Mouse (Mus musculus) hindbrain, embryonic 14.5 days (tissue): ENCODE results near the gene Ccdc148. TPM values are rescaled to one million over a fixed set of nuclear protein-coding genes. Genes with fewer than 3 reads are reported as not detected.

Experiments
- ATAC-seq: fragments of 200-750 bp; cut with Nextera tagmentation; 2 replicates; pipeline ENCODE4 v1.8.0; 2017; ENCODE audit warnings: moderate number of reproducible peaks, mild to moderate bottlenecking, moderate TSS enrichment, moderate library complexity; ENCODE audit not compliant: low FRiP score
- DNase-seq: peaks from one replicate; pipeline ENCODE4 v3.0.0-alpha.2; 2015; ENCODE audit warnings: low spot score
- H3K27ac ChIP-seq: fragments of 300-500 bp; sonication (generic); 2 replicates; pipeline ENCODE4 v1.5.1; 2014; ENCODE audit warnings: mild to moderate bottlenecking, moderate library complexity
- H3K27me3 ChIP-seq: fragments of 300-500 bp; sonication (generic); 2 replicates; pipeline ENCODE4 v1.6.1; 2014; ENCODE audit warnings: mild to moderate bottlenecking, low read length, mixed read lengths; ENCODE audit not compliant: control insufficient read depth, insufficient read depth
- H3K36me3 ChIP-seq: fragments of 300-500 bp; sonication (generic); replicated peaks from 2 replicates; pipeline ENCODE4 v1.6.1; 2014; ENCODE audit not compliant: control insufficient read depth, insufficient read depth
- H3K4me1 ChIP-seq: fragments of 300-500 bp; sonication (generic); replicated peaks from 2 replicates; pipeline ENCODE4 v1.6.1; 2014; ENCODE audit warnings: antibody characterized with exemption, low read length, mixed read lengths; ENCODE audit not compliant: control insufficient read depth, insufficient read depth
- H3K4me2 ChIP-seq: fragments of 300-500 bp; sonication (generic); replicated peaks from 2 replicates; pipeline ENCODE4 v1.6.1; 2014; ENCODE audit warnings: mild to moderate bottlenecking, moderate library complexity
- H3K4me3 ChIP-seq: fragments of 300-500 bp; sonication (generic); replicated peaks from 2 replicates; pipeline ENCODE4 v1.5.1; 2014; ENCODE audit warnings: mild to moderate bottlenecking, low read length
- H3K9ac ChIP-seq: fragments of 300-500 bp; sonication (generic); 2 replicates; pipeline ENCODE4 v1.6.1; 2014
- H3K9me3 ChIP-seq: fragments of 300-500 bp; sonication (generic); 2 replicates; pipeline ENCODE4 v1.6.1; 2016; ENCODE audit warnings: low read length; ENCODE audit not compliant: control insufficient read depth
- WGBS: fragments of 180-500 bp; shearing (Covaris S2); extraction: QIAGEN DNeasy Blood & Tissue Kit; methylation state at CpG from one replicate; pipeline ENCODE4 v1.1.7; 2014; 5-methylcytosine and 5-hydroxymethylcytosine counted together
- polyA plus RNA-seq: library from polyadenylated mRNA; unstranded; fragments of >200 nt; fragmentation: Nextera tagmentation; extraction: Ambion mirVana; gene quantifications from 2 replicates; pipeline ENCODE4 v1.2.1, GENCODE M21; 2014

Gene Ccdc148
- polyA plus RNA-seq, 1 experiment from 2014 or later, result 3.4 TPM

DNA sequence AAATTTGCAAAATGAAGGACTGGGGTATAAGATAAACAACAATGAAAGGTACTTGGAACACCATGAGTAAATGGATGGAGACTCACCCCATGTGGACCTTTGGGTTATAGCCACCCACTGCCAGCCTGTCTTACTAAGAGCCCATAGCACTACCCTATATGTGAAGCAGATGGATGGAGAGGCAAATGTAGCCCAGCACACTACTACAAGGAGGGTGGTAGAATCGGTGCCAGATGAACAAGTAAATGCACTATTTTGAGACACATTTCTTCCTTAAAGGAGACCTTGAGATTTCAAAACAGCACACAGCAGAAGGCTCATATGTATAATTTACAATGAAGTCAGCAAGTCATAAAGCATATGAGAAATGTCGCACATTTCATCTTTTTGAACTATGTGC, 234.9 kb downstream of the Ccdc148 start:
- Histone ChIP-seq H3K36me3 (no peaks in the 10 kb centered on the region), H3K27ac (no peak overlapping the region), H3K9ac (no peak overlapping the region), H3K4me2 (no peak overlapping the region), H3K27me3 (no peaks in the 10 kb centered on the region), H3K9me3 (no peaks in the 10 kb centered on the region), H3K4me3 (no peak overlapping the region), H3K4me1 (no peaks in the 10 kb centered on the region)
- WGBS, result 95% methylated on average over 2 of the region's 2 CpGs
- DNase-seq, result no peak
- ATAC-seq, result no peak

DNA sequence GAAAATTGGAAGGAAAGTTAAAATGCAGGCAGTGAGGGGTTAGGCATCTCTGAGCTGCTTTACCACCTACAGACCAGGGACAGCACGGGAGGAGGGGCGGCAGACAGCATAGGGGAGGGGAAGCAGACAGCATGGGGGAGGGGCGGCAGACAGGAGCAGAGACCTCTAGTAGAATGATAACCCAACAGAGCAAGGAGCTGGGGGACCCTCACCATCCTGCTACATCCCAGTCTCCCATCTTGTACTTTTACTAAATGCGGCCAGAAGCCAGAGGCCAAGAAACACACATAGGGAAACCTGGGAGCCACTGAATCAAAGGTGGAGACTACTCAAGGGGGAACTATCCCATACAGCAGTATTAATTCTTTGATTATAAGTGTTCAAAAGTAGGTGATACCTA, 242.1 kb downstream of the Ccdc148 start:
- H3K9me3 ChIP-seq, result no peaks in the 10 kb centered on the region
- H3K4me1 ChIP-seq, result no peaks in the 10 kb centered on the region
- WGBS, result 51% methylated on average over 4 of the region's 4 CpGs
- H3K9ac ChIP-seq, result no peak overlapping the region
- H3K4me3 ChIP-seq, result no peak overlapping the region
- no peak for ATAC-seq
- no peak overlapping the region for H3K27ac ChIP-seq
- no peak for DNase-seq
- no peaks in the 10 kb centered on the region for H3K36me3 ChIP-seq
- H3K27me3 ChIP-seq, result no peaks in the 10 kb centered on the region
- no peak overlapping the region for H3K4me2 ChIP-seq

DNA sequence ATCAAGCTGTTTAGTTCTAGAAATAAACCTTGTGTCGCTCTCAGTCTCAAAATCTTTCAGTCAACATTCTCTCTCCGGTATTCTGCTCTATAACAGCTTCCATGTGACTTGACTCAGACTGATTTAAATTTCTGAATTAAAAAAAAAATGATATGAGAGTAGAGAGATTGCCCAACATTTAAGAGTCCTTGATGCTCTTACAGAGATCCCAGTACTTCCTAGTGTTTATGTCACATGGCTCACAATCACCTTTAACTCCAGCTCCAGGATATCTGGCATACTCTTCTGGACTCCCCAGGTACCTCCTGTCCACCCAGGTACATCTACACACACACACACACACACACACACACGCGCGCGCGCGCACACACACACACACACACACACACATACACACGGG, 248.1 kb downstream of the Ccdc148 start:
- DNase-seq, result no peak
- H3K4me3 ChIP-seq, result no peak overlapping the region
- WGBS, result 95% methylated on average over 9 of the region's 9 CpGs

DNA sequence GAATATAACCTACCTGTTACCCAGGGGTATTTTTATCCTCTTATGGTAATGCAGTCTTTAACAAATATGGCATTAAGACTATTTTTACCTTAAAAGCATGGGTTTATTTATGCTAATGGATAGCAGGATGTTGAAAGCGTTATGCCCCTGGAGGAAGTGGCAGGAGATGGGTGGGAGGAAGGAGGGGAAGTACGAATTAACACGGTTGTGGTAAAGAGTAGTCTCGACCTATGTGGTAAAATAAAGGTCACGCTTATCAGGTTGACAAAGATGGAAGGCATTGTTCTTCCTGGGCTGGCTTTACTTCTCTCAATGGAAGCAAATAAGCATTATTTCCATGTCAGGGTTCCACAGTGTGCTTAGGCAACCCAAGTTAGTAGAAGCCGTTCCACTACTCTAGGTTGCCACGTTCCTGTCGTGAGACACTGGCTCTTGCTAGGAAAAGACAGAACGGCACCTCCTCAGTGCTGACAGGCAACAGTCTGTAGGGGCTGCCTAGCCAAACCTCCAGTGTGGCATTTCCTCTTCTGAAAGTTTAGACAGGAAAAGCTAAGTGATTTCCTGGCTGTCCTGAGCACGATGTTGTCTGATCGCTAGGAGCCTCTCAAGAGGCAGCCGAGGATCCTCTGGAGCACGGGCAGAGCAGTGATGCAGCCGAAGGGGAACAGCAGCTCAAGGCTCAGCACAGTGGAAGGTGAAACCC, 253.5 kb downstream of the Ccdc148 start:
- H3K4me3 ChIP-seq, result no peak overlapping the region
- ATAC-seq (no peak), DNase-seq (peak; percentile 35)
- H3K4me1 ChIP-seq, result peaks cover 6% of the 10 kb centered on the region; the same call in 1 of the 2 replicates
- H3K4me2 ChIP-seq, result peak overlapping the region; percentile 32
- H3K9ac ChIP-seq, result no peak overlapping the region
- no peaks in the 10 kb centered on the region for H3K36me3 ChIP-seq
- no peak overlapping the region for H3K27ac ChIP-seq
- H3K27me3 ChIP-seq, result 0 out of 2 replicates have a peak, but pooled peaks cover 3% of the 10 kb centered on the region
- WGBS, result 31% methylated on average over 14 of the region's 14 CpGs
- H3K9me3 ChIP-seq, result no peaks in the 10 kb centered on the region

More for the DNA sequence above, 248.1 kb downstream of the Ccdc148 start:
- no peaks in the 10 kb centered on the region for H3K27me3 ChIP-seq
- ATAC-seq, result no peak
- no peak overlapping the region for H3K4me2 ChIP-seq
- no peak overlapping the region for H3K9ac ChIP-seq
- no peaks in the 10 kb centered on the region for H3K4me1 ChIP-seq
- H3K27ac ChIP-seq, result no peak overlapping the region
- H3K36me3 ChIP-seq, result no peaks in the 10 kb centered on the region
- no peaks in the 10 kb centered on the region for H3K9me3 ChIP-seq

GRCm38 (mm10) chr2:58905057-58905456, 255.4 kb downstream of the Ccdc148 start:
- H3K27ac ChIP-seq, result no peak overlapping the region

GRCm38 (mm10) chr2:58879876-58880275, 280.6 kb downstream of the Ccdc148 start:
- no peak overlapping the region for H3K9ac ChIP-seq
- no peaks in the 10 kb centered on the region for H3K4me1 ChIP-seq
- no peak overlapping the region for H3K4me3 ChIP-seq
- H3K9me3 ChIP-seq, result no peaks in the 10 kb centered on the region
- no peak overlapping the region for H3K4me2 ChIP-seq
- ATAC-seq (no peak), DNase-seq (no peak)
- no peak overlapping the region for H3K27ac ChIP-seq
- H3K27me3 ChIP-seq, result no peaks in the 10 kb centered on the region
- 38% methylated on average over 3 of the region's 3 CpGs for WGBS
- no peaks in the 10 kb centered on the region for H3K36me3 ChIP-seq

More at GRCm38 (mm10) chr2:58905057-58905456, 255.4 kb downstream of the Ccdc148 start:
- Histone ChIP-seq H3K9ac (no peak overlapping the region), H3K4me2 (no peak overlapping the region), H3K4me1 (peaks cover 6% of the 10 kb centered on the region; the same call in 1 of the 2 replicates), H3K36me3 (no peaks in the 10 kb centered on the region), H3K9me3 (no peaks in the 10 kb centered on the region), H3K4me3 (no peak overlapping the region), H3K27me3 (0 out of 2 replicates have a peak, but pooled peaks cover 3% of the 10 kb centered on the region)
- WGBS, result 65% methylated on average over 4 of the region's 4 CpGs
- DNase-seq (no peak), ATAC-seq (no peak)

- no peak for DNase-seq
- H3K9ac ChIP-seq, result no peak within 1 kb of the TSS
- H3K27ac ChIP-seq, result no peak within 1 kb of the TSS
- no peaks in the 10 kb centered on the region for H3K27me3 ChIP-seq
- no peak within 1 kb of the TSS for H3K4me2 ChIP-seq
- 86% methylated on average over 5 of the region's 5 CpGs for WGBS
- no peaks in the 10 kb centered on the region for H3K4me1 ChIP-seq
- H3K36me3 ChIP-seq, result no peaks in the 10 kb centered on the region
- no peaks in the 10 kb centered on the region for H3K9me3 ChIP-seq
- no peak within 1 kb of the TSS for H3K4me3 ChIP-seq
- ATAC-seq, result no peak
Measured at GRCm38 (mm10) chr2:58859134-58859533, 301.3 kb downstream of the Ccdc148 start, which contains the start of gene Gm11099. Gene Gm11099, plus strand, starts transcription at chr2:58859434.

- DNase-seq, result no peak
- H3K27me3 ChIP-seq, result no peaks in the 10 kb centered on the region
- no peak overlapping the region for H3K4me3 ChIP-seq
- no peaks in the 10 kb centered on the region for H3K9me3 ChIP-seq
- no peak overlapping the region for H3K27ac ChIP-seq
- H3K36me3 ChIP-seq, result no peaks in the 10 kb centered on the region
- no peak overlapping the region for H3K4me2 ChIP-seq
- 40% methylated on average over 10 of the region's 10 CpGs for WGBS
- ATAC-seq, result no peak
- H3K9ac ChIP-seq, result no peak overlapping the region
- H3K4me1 ChIP-seq, result no peaks in the 10 kb centered on the region
Measured at GRCm38 (mm10) chr2:58844499-58844898, 316.0 kb downstream of the Ccdc148 start.

- Histone ChIP-seq H3K27ac (no peak overlapping the region), H3K4me2 (no peak overlapping the region), H3K4me1 (no peaks in the 10 kb centered on the region), H3K36me3 (no peaks in the 10 kb centered on the region), H3K27me3 (no peaks in the 10 kb centered on the region), H3K4me3 (no peak overlapping the region), H3K9ac (no peak overlapping the region), H3K9me3 (no peaks in the 10 kb centered on the region)
- 94% methylated on average over 4 of the region's 4 CpGs for WGBS
- no peak for DNase-seq
- no peak for ATAC-seq
Measured at GRCm38 (mm10) chr2:58842443-58842842, 318.0 kb downstream of the Ccdc148 start.
